ENCODE assay signal across 8 mouse cellular contexts in the genomic region with DNA sequence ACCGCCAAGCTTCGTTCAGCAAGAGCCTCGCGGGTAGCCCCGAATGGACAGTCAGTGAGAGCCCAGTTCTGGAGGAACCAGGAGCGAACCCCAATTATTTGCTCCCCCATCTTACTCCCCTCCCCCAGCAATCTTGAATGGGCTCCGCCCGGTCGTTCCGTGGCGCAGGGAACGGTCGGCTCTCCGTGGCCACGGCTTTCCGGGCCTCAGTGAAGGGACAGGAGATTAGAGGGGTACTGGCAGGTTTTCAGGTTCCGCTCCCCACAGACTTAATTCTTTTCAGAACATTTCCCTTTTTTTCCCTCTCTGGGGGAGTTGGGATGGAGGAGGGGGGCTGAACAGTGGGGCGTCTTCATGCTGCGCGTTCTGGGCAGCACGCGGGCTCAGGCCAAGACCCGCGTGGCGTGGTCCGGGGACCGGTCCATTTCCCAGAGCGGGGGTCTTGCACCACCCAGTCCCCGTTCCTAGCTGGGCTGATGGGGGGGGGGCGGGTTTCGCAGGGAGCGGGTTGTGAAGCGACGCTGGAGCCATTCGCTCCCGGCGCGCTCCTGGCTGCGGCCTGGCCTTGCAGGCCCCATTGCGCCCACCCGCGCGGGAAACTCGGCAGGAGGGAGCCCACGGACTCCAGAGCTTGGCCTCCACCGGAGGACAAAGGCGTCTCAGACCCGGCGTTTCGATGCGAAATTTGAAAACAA. TPM values are rescaled to one million over a fixed set of nuclear protein-coding genes. Genes with fewer than 3 reads are reported as not detected.
DNase-seq lines count a peak whose midpoint lies in the region; ATAC-seq and TF ChIP-seq lines count a peak whose summit lies in the region.

No protein-coding gene starts in this region.

- no peak for ATAC-seq in forebrain, embryonic 13.5 days
- no peak for ATAC-seq in intestine, postnatal 0 days
- ATAC-seq in stomach, embryonic 14.5 days (ENCODE audit: insufficient number of reproducible peaks, insufficient read depth, low FRiP score, low read depth): no peak
- ATAC-seq in frontal cortex, adult (ENCODE audit: low TSS enrichment): no peak

- peak overlapping the region; percentile 95 for H3K27ac ChIP-seq in left cerebral cortex, adult 2 months
- H3K27ac ChIP-seq in forebrain, embryonic 13.5 days: peak overlapping the region; percentile 100
- H3K27ac ChIP-seq in intestine, postnatal 0 days (ENCODE audit: low read depth, low read length): peak overlapping the region; percentile 84
- peak overlapping the region; percentile 94 for H3K27ac ChIP-seq in stomach, embryonic 14.5 days (ENCODE audit: low read length)

- H3K4me2 ChIP-seq in forebrain, embryonic 13.5 days: peak overlapping the region; percentile 95
- H3K4me2 ChIP-seq in intestine, postnatal 0 days (replicated peaks; ENCODE audit: low read depth): peak overlapping the region; percentile 97
- peak overlapping the region; percentile 98 for H3K4me2 ChIP-seq in stomach, embryonic 14.5 days (replicated peaks; ENCODE audit: low read depth, low read length)

- H3K36me3 ChIP-seq in forebrain, embryonic 13.5 days (ENCODE audit: poor library complexity, severe bottlenecking): peaks cover 10% of the 10 kb centered on the region
- H3K36me3 ChIP-seq in intestine, postnatal 0 days (ENCODE audit: control insufficient read depth, insufficient read depth): no peaks in the 10 kb centered on the region
- no peaks in the 10 kb centered on the region; the same call in 1 of the 2 replicates for H3K36me3 ChIP-seq in stomach, embryonic 14.5 days (ENCODE audit: control insufficient read depth, insufficient read depth, low read length)

- no peaks in the 10 kb centered on the region for H3K27me3 ChIP-seq in forebrain, embryonic 13.5 days
- no peaks in the 10 kb centered on the region for H3K27me3 ChIP-seq in intestine, postnatal 0 days (replicated peaks; ENCODE audit: control insufficient read depth, insufficient read depth, low read length)
- no peaks in the 10 kb centered on the region for H3K27me3 ChIP-seq in stomach, embryonic 14.5 days (ENCODE audit: control insufficient read depth, insufficient read depth, low read length)

- peaks cover 32% of the 10 kb centered on the region for H3K4me1 ChIP-seq in forebrain, embryonic 13.5 days
- H3K4me1 ChIP-seq in intestine, postnatal 0 days (replicated peaks; ENCODE audit: control insufficient read depth, insufficient read depth, low read length): peaks cover 14% of the 10 kb centered on the region
- H3K4me1 ChIP-seq in stomach, embryonic 14.5 days (ENCODE audit: control insufficient read depth, insufficient read depth, low read length): peaks cover 21% of the 10 kb centered on the region

- WGBS in forebrain, embryonic 13.5 days: under 1% methylated on average over 51 of the region's 51 CpGs
- under 1% methylated on average over 51 of the region's 51 CpGs for WGBS in intestine, postnatal 0 days
- under 1% methylated on average over 51 of the region's 51 CpGs for WGBS in stomach, embryonic 14.5 days

- intact Hi-C loops in left cerebral cortex, adult 2 months (cut with DNase I): no loop called here

- H3K4me3 ChIP-seq in left cerebral cortex, adult 2 months: peak overlapping the region; percentile 89
- peak overlapping the region; percentile 94 for H3K4me3 ChIP-seq in forebrain, embryonic 13.5 days
- H3K4me3 ChIP-seq in intestine, postnatal 0 days (ENCODE audit: low read depth, low read length): peak overlapping the region; percentile 82
- H3K4me3 ChIP-seq in stomach, embryonic 14.5 days (ENCODE audit: low read depth, low read length): peak overlapping the region; percentile 67

- H3K9ac ChIP-seq in forebrain, embryonic 13.5 days: peak overlapping the region; percentile 100
- H3K9ac ChIP-seq in intestine, postnatal 0 days (ENCODE audit: low read depth, low read length): peak overlapping the region; percentile 97
- H3K9ac ChIP-seq in stomach, embryonic 14.5 days (replicated peaks; ENCODE audit: low read depth, low read length): peak overlapping the region; percentile 84

- peak in 1 of 2 experiments; percentile 52 for DNase-seq in left cerebral cortex, adult 2 months (ENCODE audit: extremely low spot score in 1 of 2, low spot score in 2 of 2)
- DNase-seq in left cerebral cortex, adult 8-10 months (ENCODE audit: low spot score in 2 of 2): no peak
- DNase-seq in brain, embryonic 14.5 days (ENCODE audit: low read depth): peak; percentile 80
- peak; percentile 49 for DNase-seq in lung, postnatal 14 days

- peak; percentile 6; the same call in 1 of the 2 replicates for TF ChIP-seq POLR2A in brain, embryonic 14.5 days (IDR thresholded peaks at IDR 0.05; ENCODE audit: borderline replicate concordance, extremely low read depth, insufficient read depth, insufficient read length, poor library complexity, severe bottlenecking)

- no peak for TF ChIP-seq CTCF in left cerebral cortex, adult 2 months (IDR thresholded peaks at IDR 0.05)
- TF ChIP-seq CTCF in brain, embryonic 14.5 days (IDR thresholded peaks at IDR 0.05; ENCODE audit: borderline replicate concordance, extremely low read depth, insufficient read depth, insufficient read length): no peak
- no peak for TF ChIP-seq CTCF in intestine, postnatal 0 days (IDR thresholded peaks at IDR 0.05; ENCODE audit: low read depth)

- H3K9me3 ChIP-seq in forebrain, embryonic 13.5 days (replicated peaks): no peaks in the 10 kb centered on the region
- no peaks in the 10 kb centered on the region for H3K9me3 ChIP-seq in intestine, postnatal 0 days (ENCODE audit: control insufficient read depth)
- no peaks in the 10 kb centered on the region for H3K9me3 ChIP-seq in stomach, embryonic 14.5 days (ENCODE audit: control insufficient read depth, low read depth, low read length)

RNA-seq across cellular contexts. Expression of a gene that starts 0.8 kb away (rescaled TPM):
- total RNA-seq in left cerebral cortex, adult 2 months (2021): 10 to 100 TPM; 20.6 to 21.3 TPM
- 10 to 100 TPM; 20.8 to 23.0 (median 21.6) TPM for total RNA-seq in left cerebral cortex, adult 8-10 months (2022)
- polyA plus RNA-seq in brain, embryonic 14.5 days (2012; rRNA removed): 29.0 and 47.0 TPM in 2 replicates
- polyA plus RNA-seq in forebrain, embryonic 13.5 days (2015; fragmentation: Nextera tagmentation; extraction: Ambion mirVana): 17.2 TPM in 2 replicates
- polyA plus RNA-seq in intestine, postnatal 0 days (2015; fragmentation: Nextera tagmentation; extraction: Ambion mirVana): 3.1 and 4.2 TPM in 2 replicates
- polyA plus RNA-seq in stomach, embryonic 14.5 days (2014; fragmentation: Nextera tagmentation; extraction: Ambion mirVana): 12.2 and 13.4 TPM in 2 replicates

Comparison
In these comparisons a context has a peak if more than half of its experiments do, and no peak if none do; other contexts are left out.
1. DNase-seq: peak in brain, embryonic 14.5 days (single experiment) and lung, postnatal 14 days (single experiment); none in left cerebral cortex, adult 8-10 months (0 of 2).
2. Peak in every context shown above with its lines, with median percentiles within 50 percentile points of each other: H3K27ac ChIP-seq, H3K4me3 ChIP-seq, H3K4me2 ChIP-seq and H3K9ac ChIP-seq.